Mouse (Mus musculus) heart, embryonic 16.5 days (tissue): Measurements from ENCODE around the gene Ptprk. TPM values are rescaled to one million over a fixed set of nuclear protein-coding genes. Genes with fewer than 3 reads are reported as not detected.

Experiments
- ATAC-seq: fragments of 200-750 bp; cut with Nextera tagmentation; replicated peaks from 2 replicates; pipeline ENCODE4 v1.8.0; 2017; ENCODE audit warnings: moderate number of reproducible peaks; ENCODE audit not compliant: insufficient read depth, low FRiP score; ENCODE audit errors: extremely low read depth
- H3K27ac ChIP-seq: fragments of 300-500 bp; sonication (generic); 2 replicates; pipeline ENCODE4 v1.5.1; 2014; ENCODE audit warnings: mild to moderate bottlenecking, low read length, control low read depth, moderate library complexity
- H3K27me3 ChIP-seq: fragments of 300-500 bp; sonication (generic); 2 replicates; pipeline ENCODE4 v1.6.1; 2014; ENCODE audit warnings: low read length, mixed read lengths; ENCODE audit not compliant: control insufficient read depth, insufficient read depth
- H3K36me3 ChIP-seq: fragments of 300-500 bp; sonication (generic); 2 replicates; pipeline ENCODE4 v1.6.1; 2014; ENCODE audit not compliant: control insufficient read depth, insufficient read depth
- H3K4me1 ChIP-seq: fragments of 300-500 bp; sonication (generic); 2 replicates; pipeline ENCODE4 v1.6.1; 2014; ENCODE audit warnings: low read length, mixed read lengths; ENCODE audit not compliant: control insufficient read depth, insufficient read depth
- H3K4me2 ChIP-seq: fragments of 300-500 bp; sonication (generic); 2 replicates; pipeline ENCODE4 v1.6.1; 2014; ENCODE audit warnings: low read depth, mild to moderate bottlenecking, control low read depth, low read length
- H3K4me3 ChIP-seq: fragments of 300-500 bp; sonication (generic); 2 replicates; pipeline ENCODE4 v1.5.1; 2014; ENCODE audit warnings: mild to moderate bottlenecking, control low read depth, low read length
- H3K9ac ChIP-seq: fragments of 300-500 bp; sonication (generic); 2 replicates; pipeline ENCODE4 v1.6.1; 2014; ENCODE audit warnings: low read length, control low read depth
- H3K9me3 ChIP-seq: fragments of 300-500 bp; sonication (generic); replicated peaks from 2 replicates; pipeline ENCODE4 v1.6.1; 2016; ENCODE audit warnings: low read length; ENCODE audit not compliant: control insufficient read depth
- WGBS: fragments of 180-500 bp; shearing (Covaris S2); extraction: QIAGEN DNeasy Blood & Tissue Kit; methylation state at CpG from one replicate; pipeline ENCODE4 v1.1.7; 2014; 5-methylcytosine and 5-hydroxymethylcytosine counted together
- polyA plus RNA-seq: library from polyadenylated mRNA; unstranded; fragments of >200 nt; fragmentation: Nextera tagmentation; extraction: Ambion mirVana; gene quantifications from 2 replicates; pipeline ENCODE4 v1.2.1, GENCODE M21; 2015

Ptprk gene
- polyA plus RNA-seq, 1 experiment from 2014 or later = 42.5 TPM

DNA sequence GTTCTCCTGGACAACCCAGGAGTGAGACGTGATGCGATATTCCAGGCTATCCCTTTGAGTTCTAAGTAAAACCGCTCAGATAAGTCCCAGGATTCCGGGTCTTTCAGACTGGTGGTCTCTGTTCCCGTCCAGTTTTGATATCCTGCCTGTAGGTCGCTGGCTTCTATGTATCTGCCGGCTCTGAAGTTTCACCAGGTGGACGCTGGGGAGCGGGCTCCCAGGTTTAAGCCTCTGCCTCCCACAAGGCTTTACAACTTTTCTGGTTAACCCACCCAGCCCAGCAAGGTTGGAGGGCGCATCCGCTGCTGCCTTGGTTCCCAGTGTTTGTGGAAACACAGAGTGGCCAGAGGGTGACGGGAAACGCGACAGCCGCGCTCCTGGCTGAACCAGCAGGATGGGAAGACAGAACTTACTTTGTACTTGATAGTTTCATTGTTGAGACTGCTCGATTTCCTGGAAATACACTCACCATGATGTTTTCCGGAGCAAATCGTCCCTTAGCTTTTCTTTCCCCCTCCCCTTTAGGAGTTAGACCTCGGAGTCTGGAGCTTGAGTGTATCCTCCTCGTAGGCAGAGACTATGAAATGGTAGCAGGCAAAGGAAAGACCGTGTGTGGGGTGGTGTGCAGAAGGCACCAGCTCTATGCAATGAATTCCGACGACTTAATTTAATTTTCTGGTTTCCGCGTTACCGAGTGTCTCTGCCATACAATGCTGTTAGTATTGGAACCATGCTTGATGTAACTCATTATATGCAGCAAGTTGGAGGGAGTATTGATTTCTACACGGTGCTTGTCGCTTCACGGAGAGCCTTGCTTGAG is 1.6 kb downstream of the Ptprk start:
- no peaks in the 10 kb centered on the region for H3K9me3 ChIP-seq
- peak overlapping the region; percentile 88 for H3K4me3 ChIP-seq
- 3% methylated on average over 30 of the region's 30 CpGs for WGBS
- peak overlapping the region; percentile 96 for H3K9ac ChIP-seq
- no peaks in the 10 kb centered on the region for H3K36me3 ChIP-seq
- peak overlapping the region; percentile 90 for H3K27ac ChIP-seq
- no peak for ATAC-seq
- peaks cover 19% of the 10 kb centered on the region for H3K4me1 ChIP-seq
- no peaks in the 10 kb centered on the region for H3K27me3 ChIP-seq
- H3K4me2 ChIP-seq = peak overlapping the region; percentile 81

GRCm38 (mm10) chr10:28078270-28078669 is 3.6 kb downstream of the Ptprk start:
- Histone ChIP-seq H3K9me3 (no peaks in the 10 kb centered on the region), H3K4me2 (peak overlapping the region; percentile 15; the same call in 1 of the 2 replicates), H3K27ac (no peak overlapping the region), H3K36me3 (no peaks in the 10 kb centered on the region), H3K9ac (no peak overlapping the region), H3K4me1 (peaks cover 21% of the 10 kb centered on the region), H3K27me3 (no peaks in the 10 kb centered on the region), H3K4me3 (peak overlapping the region; percentile 14; the same call in 1 of the 2 replicates)
- no peak for ATAC-seq
- 79% methylated on average over 1 of the region's 1 CpGs for WGBS

GRCm38 (mm10) chr10:28081221-28081620 is 6.6 kb downstream of the Ptprk start:
- no peak overlapping the region for H3K9ac ChIP-seq
- no peak for ATAC-seq
- H3K36me3 ChIP-seq = no peaks in the 10 kb centered on the region
- H3K4me1 ChIP-seq = peaks cover 21% of the 10 kb centered on the region
- no peaks in the 10 kb centered on the region for H3K27me3 ChIP-seq
- H3K4me2 ChIP-seq = no peak overlapping the region
- H3K4me3 ChIP-seq = no peak overlapping the region
- 84% methylated on average over 2 of the region's 2 CpGs for WGBS
- H3K27ac ChIP-seq = no peak overlapping the region
- H3K9me3 ChIP-seq = no peaks in the 10 kb centered on the region

GRCm38 (mm10) chr10:28083183-28083582 is 8.6 kb downstream of the Ptprk start:
- H3K4me2 ChIP-seq = no peak overlapping the region
- no peak for ATAC-seq

DNA sequence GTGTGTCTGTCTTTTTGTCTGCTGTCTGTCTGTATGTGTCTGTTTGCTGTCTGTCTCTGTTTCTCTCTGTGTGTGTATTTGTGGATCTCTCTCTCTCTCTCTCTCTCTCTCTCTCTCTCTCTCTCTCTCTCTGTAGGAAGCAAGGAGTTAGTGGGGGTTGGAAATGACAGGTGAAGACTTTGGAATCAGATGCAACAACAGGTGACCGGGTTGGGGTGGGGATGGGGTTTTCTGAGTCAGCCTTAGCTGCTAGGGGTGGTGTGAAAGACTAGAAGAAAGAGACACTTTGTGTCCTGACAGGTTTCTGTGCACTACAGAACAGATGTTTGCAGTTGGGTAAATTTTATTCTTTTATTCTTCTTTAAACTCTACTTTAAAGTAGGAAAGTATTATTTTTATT is 9.0 kb downstream of the Ptprk start:
- H3K27me3 ChIP-seq = no peaks in the 10 kb centered on the region
- no peak overlapping the region for H3K9ac ChIP-seq
- ATAC-seq = no peak
- no peak overlapping the region for H3K4me2 ChIP-seq
- H3K36me3 ChIP-seq = no peaks in the 10 kb centered on the region
- no peak overlapping the region for H3K4me3 ChIP-seq
- 60% methylated on average over 1 of the region's 1 CpGs for WGBS
- no peak overlapping the region for H3K27ac ChIP-seq
- H3K4me1 ChIP-seq = peaks cover 19% of the 10 kb centered on the region
- H3K9me3 ChIP-seq = no peaks in the 10 kb centered on the region

More at GRCm38 (mm10) chr10:28083183-28083582, 8.6 kb downstream of the Ptprk start:
- Histone ChIP-seq H3K27me3 (no peaks in the 10 kb centered on the region), H3K27ac (no peak overlapping the region), H3K4me3 (no peak overlapping the region), H3K36me3 (no peaks in the 10 kb centered on the region), H3K9ac (no peak overlapping the region), H3K4me1 (peaks cover 23% of the 10 kb centered on the region), H3K9me3 (no peaks in the 10 kb centered on the region)
- 77% methylated on average over 2 of the region's 2 CpGs for WGBS

- Histone ChIP-seq H3K9me3 (no peaks in the 10 kb centered on the region), H3K4me1 (peaks cover 16% of the 10 kb centered on the region), H3K27me3 (no peaks in the 10 kb centered on the region), H3K9ac (no peak overlapping the region), H3K4me2 (no peak overlapping the region), H3K36me3 (no peaks in the 10 kb centered on the region), H3K27ac (no peak overlapping the region), H3K4me3 (no peak overlapping the region)
- WGBS = 66% methylated on average over 6 of the region's 6 CpGs
- ATAC-seq = no peak
Observed at GRCm38 (mm10) chr10:28087341-28087740, 12.7 kb downstream of the Ptprk start.

GRCm38 (mm10) chr10:28087749-28088148 is 13.1 kb downstream of the Ptprk start:
- Histone ChIP-seq H3K36me3 (no peaks in the 10 kb centered on the region), H3K27me3 (no peaks in the 10 kb centered on the region), H3K4me1 (peaks cover 14% of the 10 kb centered on the region), H3K27ac (no peak overlapping the region), H3K9me3 (no peaks in the 10 kb centered on the region), H3K4me3 (no peak overlapping the region), H3K9ac (no peak overlapping the region), H3K4me2 (no peak overlapping the region)
- WGBS = 78% methylated on average over 3 of the region's 3 CpGs
- no peak for ATAC-seq

- Histone ChIP-seq H3K4me1 (no peaks in the 10 kb centered on the region), H3K36me3 (no peaks in the 10 kb centered on the region), H3K9ac (no peak overlapping the region), H3K27me3 (no peaks in the 10 kb centered on the region), H3K4me2 (no peak overlapping the region), H3K9me3 (no peaks in the 10 kb centered on the region), H3K27ac (no peak overlapping the region), H3K4me3 (no peak overlapping the region)
- no peak for ATAC-seq
Observed at GRCm38 (mm10) chr10:28096007-28096406, 21.4 kb downstream of the Ptprk start.

- Histone ChIP-seq H3K27ac (no peak overlapping the region), H3K27me3 (no peaks in the 10 kb centered on the region), H3K4me3 (no peak overlapping the region), H3K9ac (no peak overlapping the region), H3K4me1 (peaks cover 2% of the 10 kb centered on the region; the same call in 1 of the 2 replicates), H3K9me3 (no peaks in the 10 kb centered on the region), H3K4me2 (no peak overlapping the region; the same call in 1 of the 2 replicates), H3K36me3 (no peaks in the 10 kb centered on the region)
- 43% methylated on average over 7 of the region's 7 CpGs for WGBS
- ATAC-seq = no peak
Observed at GRCm38 (mm10) chr10:28097637-28098036, 23.0 kb downstream of the Ptprk start.
